Mouse (Mus musculus) embryonic stem cell, embryonic (primary cell): ENCODE results near the gene Pptc7.

Experiments used
- CTCF ChIA-PET, 4 experiments: fragments of 300-600 bp in 2 of 4; fragments of 350-600 bp in 2 of 4; sonication (Branson Sonifier 250); formaldehyde crosslinking; loops; one replicate each; lab custom pipeline; 2022; ENCODE audit warnings: inconsistent platforms in 2 of 4; lab: Charles Lee
- POLR2A ChIA-PET, 4 experiments: fragments of 300-600 bp in 2 of 4; fragments of 350-600 bp in 2 of 4; sonication (Branson Sonifier 250); formaldehyde crosslinking; loops; one replicate each; lab custom pipeline; 2022; ENCODE audit warnings: antibody characterized with exemption in 4 of 4, inconsistent platforms in 1 of 4; lab: Charles Lee

The Pptc7 gene

GRCm38 (mm10) chr5:122283828-122284182 is 360 bp upstream of the Pptc7 start:
- ChIA-PET POLR2A (interaction anchor here in 2 of 4 experiments (0.8 to 1.4 kb wide), 3 partner anchors 8 to 176 kb away, joined by 3 to 5 read pairs (median 3); no protein-coding TSS in a partner anchor), CTCF (no interaction called here)

GRCm38 (mm10) chr5:122285029-122285766 is 1.0 kb downstream of the Pptc7 start:
- ChIA-PET CTCF (interaction anchor here (0.6 to 1.4 kb wide), 11 partner anchors 11 to 460 kb away, joined by 3 to 4 read pairs (median 3); partner anchors contain the start of genes Rad9b (in 1 of the 4) and Tctn1 (in 1 of the 4)), POLR2A (interaction anchor here (0.5 to 5.8 kb wide), 36 partner anchors 8 to 1861 kb away, joined by 3 to 65 read pairs (median 4); partner anchors contain the start of gene Tctn1 (in 2 of the 4))

GRCm38 (mm10) chr5:122285767-122286150 is 1.6 kb downstream of the Pptc7 start:
- CTCF ChIA-PET, result interaction anchor here (0.6 to 1.4 kb wide), 11 partner anchors 12 to 459 kb away, joined by 3 to 4 read pairs (median 3); partner anchors contain the start of genes Rad9b (in 1 of the 4) and Tctn1 (in 1 of the 4)
- POLR2A ChIA-PET, result interaction anchor here (0.5 to 5.8 kb wide), 34 partner anchors 8 to 323 kb away, joined by 3 to 65 read pairs (median 4); partner anchors contain the start of gene Tctn1 (in 3 of the 4)

GRCm38 (mm10) chr5:122286191-122286590 is 2.0 kb downstream of the Pptc7 start:
- POLR2A ChIA-PET, result interaction anchor here (0.6 to 5.8 kb wide), 27 partner anchors 9 to 157 kb away, joined by 3 to 65 read pairs (median 4); partner anchors contain the start of gene Tctn1 (in 3 of the 4)

GRCm38 (mm10) chr5:122287026-122287425 is 2.9 kb downstream of the Pptc7 start:
- POLR2A ChIA-PET, result interaction anchor here (0.6 to 5.8 kb wide), 19 partner anchors 8 to 1382 kb away, joined by 3 to 65 read pairs (median 4); partner anchors contain the start of gene Tctn1 (in 2 of the 4)

More at GRCm38 (mm10) chr5:122286191-122286590, 2.0 kb downstream of the Pptc7 start:
- CTCF ChIA-PET, result interaction anchor here (0.6 to 1.4 kb wide), 9 partner anchors 12 to 109 kb away, joined by 3 to 4 read pairs (median 4); partner anchors contain the start of gene Tctn1 (in 1 of the 4)

GRCm38 (mm10) chr5:122288147-122288811 is 4.1 kb downstream of the Pptc7 start:
- ChIA-PET POLR2A (interaction anchor here in 3 of 4 experiments (0.6 to 5.8 kb wide), 14 partner anchors 7 to 524 kb away, joined by 3 to 65 read pairs (median 5); partner anchors contain the start of gene Tctn1 (in 1 of the 3)), CTCF (interaction anchor here in 1 of 4 experiments (1.0 kb wide), 1 partner anchor 30 kb away, joined by 3 read pairs; no protein-coding TSS in a partner anchor)

More at GRCm38 (mm10) chr5:122287026-122287425, 2.9 kb downstream of the Pptc7 start:
- CTCF ChIA-PET, result interaction anchor here in 3 of 4 experiments (0.7 to 1.0 kb wide), 3 partner anchors 28 to 93 kb away, joined by 3 to 4 read pairs (median 3); partner anchors contain the start of gene Rad9b (in 1 of the 3)

GRCm38 (mm10) chr5:122291149-122291548 is 7.0 kb downstream of the Pptc7 start:
- ChIA-PET POLR2A (interaction anchor here in 3 of 4 experiments (0.5 to 8.2 kb wide), 23 partner anchors 9 to 857 kb away, joined by 3 to 89 read pairs (median 6); no protein-coding TSS in a partner anchor), CTCF (interaction anchor here in 3 of 4 experiments (0.5 to 1.7 kb wide), 10 partner anchors 10 to 103 kb away, joined by 3 to 13 read pairs (median 3); partner anchors contain the start of gene Tctn1 (in 2 of the 3))

GRCm38 (mm10) chr5:122291553-122292339 is 7.6 kb downstream of the Pptc7 start:
- CTCF ChIA-PET, result interaction anchor here (0.5 to 2.0 kb wide), 12 partner anchors 9 to 145 kb away, joined by 3 to 13 read pairs (median 3); partner anchors contain the start of gene Tctn1 (in 2 of the 4)
- POLR2A ChIA-PET, result interaction anchor here in 3 of 4 experiments (0.5 to 8.2 kb wide), 33 partner anchors 8 to 856 kb away, joined by 3 to 89 read pairs (median 4); partner anchors contain the start of genes Pptc7 (in 1 of the 3), Rad9b (in 1 of the 3), Tctn1 (in 1 of the 3) and Vps29 (in 1 of the 3)

GRCm38 (mm10) chr5:122293131-122293530 is 9.0 kb downstream of the Pptc7 start:
- ChIA-PET POLR2A (interaction anchor here (0.6 to 8.2 kb wide), 29 partner anchors 7 to 743 kb away, joined by 3 to 89 read pairs (median 5); partner anchors contain the start of genes Rad9b (in 1 of the 4), Tctn1 (in 1 of the 4) and Vps29 (in 1 of the 4)), CTCF (interaction anchor here (0.6 to 2.0 kb wide), 6 partner anchors 19 to 146 kb away, joined by 3 to 10 read pairs (median 4); no protein-coding TSS in a partner anchor)

- ChIA-PET POLR2A (interaction anchor here (0.5 to 8.2 kb wide), 37 partner anchors 8 to 223 kb away, joined by 3 to 89 read pairs (median 5); partner anchors contain the start of gene Tctn1 (in 3 of the 4)), CTCF (interaction anchor here in 3 of 4 experiments (0.6 to 2.0 kb wide), 6 partner anchors 20 to 830 kb away, joined by 3 to 6 read pairs (median 3); no protein-coding TSS in a partner anchor)
Observed at GRCm38 (mm10) chr5:122294219-122294735, 10.1 kb downstream of the Pptc7 start.

GRCm38 (mm10) chr5:122295113-122295935 is 11.2 kb downstream of the Pptc7 start:
- CTCF ChIA-PET, result interaction anchor here (0.5 to 1.5 kb wide), 12 partner anchors 14 to 185 kb away, joined by 3 to 4 read pairs (median 3); partner anchors contain the start of genes Arpc3 (in 1 of the 4), Rad9b (in 1 of the 4) and Vps29 (in 1 of the 4)
- POLR2A ChIA-PET, result interaction anchor here (0.5 to 8.2 kb wide), 47 partner anchors 7 to 677 kb away, joined by 3 to 89 read pairs (median 5); partner anchors contain the start of gene Tctn1 (in 3 of the 4)

GRCm38 (mm10) chr5:122300071-122300518 is 15.9 kb downstream of the Pptc7 start:
- ChIA-PET CTCF (interaction anchor here (0.6 to 1.5 kb wide), 14 partner anchors 8 to 976 kb away, joined by 3 to 13 read pairs (median 4); no protein-coding TSS in a partner anchor), POLR2A (interaction anchor here (0.5 to 5.1 kb wide), 27 partner anchors 8 to 1335 kb away, joined by 3 to 25 read pairs (median 6); partner anchors contain the start of genes Fam216a (in 1 of the 4), Gpn3 (in 1 of the 4) and Tctn1 (in 1 of the 4))

- ChIA-PET POLR2A (interaction anchor here in 2 of 4 experiments (0.6 to 5.1 kb wide), 8 partner anchors 8 to 25 kb away, joined by 3 to 25 read pairs (median 4); no protein-coding TSS in a partner anchor), CTCF (no interaction called here)
Observed at GRCm38 (mm10) chr5:122302810-122303745, 18.9 kb downstream of the Pptc7 start.

GRCm38 (mm10) chr5:122303937-122304336 is 19.8 kb downstream of the Pptc7 start:
- ChIA-PET CTCF (no interaction called here), POLR2A (interaction anchor here in 3 of 4 experiments (0.5 to 2.5 kb wide), 13 partner anchors 8 to 99 kb away, joined by 3 to 9 read pairs (median 3); no protein-coding TSS in a partner anchor)
